Mouse (Mus musculus) limb, embryonic 14.5 days (tissue): ENCODE data around the gene Xylt1. TPM values are rescaled to one million over a fixed set of nuclear protein-coding genes. Genes with fewer than 3 reads are reported as not detected.
A peak's percentile ranks its signal among the peaks of the same experiment; 100 is the strongest.

Experiments
- ATAC-seq: fragments of 200-750 bp; cut with Nextera tagmentation; 2 replicates; pipeline ENCODE4 v1.8.0; 2017; ENCODE audit warnings: low read depth, moderate number of reproducible peaks, moderate TSS enrichment; ENCODE audit not compliant: low FRiP score
- DNase-seq: peaks from one replicate; pipeline ENCODE4 v3.0.0-alpha.2; 2015; ENCODE audit warnings: low spot score
- H3K27ac ChIP-seq: fragments of 300-500 bp; sonication (generic); replicated peaks from 2 replicates; pipeline ENCODE4 v1.5.1; 2014; ENCODE audit warnings: low read depth, mild to moderate bottlenecking, low read length, moderate library complexity, mixed read lengths
- H3K27me3 ChIP-seq: fragments of 300-500 bp; sonication (generic); 2 replicates; pipeline ENCODE4 v1.6.1; 2014; ENCODE audit warnings: low read length, mixed read lengths; ENCODE audit not compliant: control insufficient read depth, insufficient read depth
- H3K36me3 ChIP-seq: fragments of 300-500 bp; sonication (generic); 2 replicates; pipeline ENCODE4 v1.6.1; 2014; ENCODE audit warnings: mild to moderate bottlenecking, low read length, moderate library complexity, mixed read lengths; ENCODE audit not compliant: control insufficient read depth, insufficient read depth
- H3K4me1 ChIP-seq: fragments of 300-500 bp; sonication (generic); 2 replicates; pipeline ENCODE4 v1.6.1; 2014; ENCODE audit warnings: antibody characterized with exemption, low read length, mixed read lengths; ENCODE audit not compliant: control insufficient read depth, insufficient read depth
- H3K4me2 ChIP-seq: fragments of 300-500 bp; sonication (generic); replicated peaks from 2 replicates; pipeline ENCODE4 v1.6.1; 2014; ENCODE audit warnings: low read depth, mild to moderate bottlenecking, low read length, moderate library complexity; ENCODE audit not compliant: severe bottlenecking
- H3K4me3 ChIP-seq: fragments of 300-500 bp; sonication (generic); replicated peaks from 2 replicates; pipeline ENCODE4 v1.5.1; 2014; ENCODE audit warnings: low read length
- H3K9ac ChIP-seq: fragments of 300-500 bp; sonication (generic); 2 replicates; pipeline ENCODE4 v1.6.1; 2014; ENCODE audit warnings: mild to moderate bottlenecking, low read depth, low read length, moderate library complexity; ENCODE audit not compliant: severe bottlenecking
- H3K9me3 ChIP-seq: fragments of 300-500 bp; sonication (generic); 2 replicates; pipeline ENCODE4 v1.6.1; 2016; ENCODE audit warnings: low read length; ENCODE audit not compliant: control insufficient read depth
- POLR2A ChIP-seq: fragments of 200-500 bp; IDR thresholded peaks from 2 replicates; pipeline ENCODE4 v1.8.0; 2012; ENCODE audit warnings: inconsistent platforms, mild to moderate bottlenecking, moderate library complexity, borderline replicate concordance; ENCODE audit not compliant: insufficient read depth, insufficient read length; ENCODE audit errors: extremely low read depth
- WGBS: fragments of 180-500 bp; shearing (Covaris S2); extraction: QIAGEN DNeasy Blood & Tissue Kit; methylation state at CpG from one replicate; pipeline ENCODE4 v1.1.7; 2014; 5-methylcytosine and 5-hydroxymethylcytosine counted together
- polyA plus RNA-seq, 2 experiments: library from polyadenylated mRNA; depleted of rRNA in 1 of 2; stranded (reverse) in 1 of 2; unstranded in 1 of 2; fragments of >200 nt; fragmentation: Nextera tagmentation in 1 of 2; extraction: Ambion mirVana in 1 of 2; gene quantifications; 2 replicates each; pipeline versions ENCODE4 v1.2.1 to v1.2.3; 2012 to 2014

The Xylt1 gene
- polyA plus RNA-seq, 2 experiments = 4.2 to 9.9 TPM

DNA sequence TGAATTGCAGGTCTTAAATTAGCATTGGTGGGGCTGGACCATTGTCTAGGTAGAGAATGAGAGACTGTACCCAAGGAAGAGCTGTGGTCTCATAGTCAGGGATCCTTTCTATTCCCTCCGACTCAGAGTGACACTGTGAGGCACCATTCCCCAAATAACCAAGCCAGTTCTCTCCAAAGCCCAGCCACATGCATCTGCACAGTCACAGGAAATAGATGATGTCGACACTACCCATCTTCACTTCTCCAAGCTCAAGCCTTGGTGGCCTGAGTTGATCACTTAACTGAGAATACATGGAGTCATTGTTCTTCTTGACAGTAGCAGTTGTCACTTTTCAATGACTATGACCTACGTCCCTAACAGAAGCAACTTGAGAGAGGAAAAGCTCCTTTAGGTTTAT lies 100.6 kb downstream of the Xylt1 start:
- TF ChIP-seq POLR2A = no peak
- WGBS = 91% methylated on average over 3 of the region's 3 CpGs
- H3K27me3 ChIP-seq = no peaks in the 10 kb centered on the region
- H3K9ac ChIP-seq = no peak overlapping the region
- no peaks in the 10 kb centered on the region for H3K9me3 ChIP-seq
- H3K4me1 ChIP-seq = peaks cover under 1% of the 10 kb centered on the region; the same call in 1 of the 2 replicates
- ATAC-seq (no peak), DNase-seq (no peak)
- no peak overlapping the region for H3K27ac ChIP-seq
- no peak overlapping the region for H3K4me3 ChIP-seq
- H3K4me2 ChIP-seq = no peak overlapping the region
- no peaks in the 10 kb centered on the region for H3K36me3 ChIP-seq

DNA sequence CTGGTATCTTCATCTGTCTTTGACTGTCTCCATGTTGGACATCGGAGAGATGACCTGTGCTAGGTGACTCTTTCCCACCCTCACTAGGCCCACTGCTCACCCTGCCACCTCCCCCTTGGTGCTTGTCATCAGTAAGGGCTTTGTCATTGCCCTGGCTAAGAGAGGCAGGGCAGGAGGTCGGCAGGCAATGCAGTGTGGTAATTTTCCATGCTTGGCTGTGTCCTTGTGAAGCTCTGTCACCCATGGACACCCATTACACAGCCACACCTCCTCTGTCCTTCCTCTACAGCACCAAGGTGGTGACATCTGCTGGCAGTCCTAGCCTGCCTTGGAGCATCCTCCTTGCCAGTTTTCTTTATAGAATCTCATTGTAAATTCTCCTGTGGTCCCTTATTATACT lies 101.9 kb downstream of the Xylt1 start:
- H3K4me3 ChIP-seq = no peak overlapping the region
- H3K4me1 ChIP-seq = peaks cover 3% of the 10 kb centered on the region; the same call in 1 of the 2 replicates
- WGBS = 94% methylated on average over 2 of the region's 2 CpGs
- H3K27ac ChIP-seq = no peak overlapping the region
- H3K9me3 ChIP-seq = no peaks in the 10 kb centered on the region
- H3K9ac ChIP-seq = no peak overlapping the region
- no peak overlapping the region for H3K4me2 ChIP-seq
- no peak for TF ChIP-seq POLR2A
- no peak for DNase-seq
- no peaks in the 10 kb centered on the region for H3K36me3 ChIP-seq
- no peak for ATAC-seq
- no peaks in the 10 kb centered on the region for H3K27me3 ChIP-seq

- no peak for DNase-seq
- H3K9ac ChIP-seq = no peak overlapping the region
- no peak overlapping the region for H3K27ac ChIP-seq
- no peak overlapping the region for H3K4me2 ChIP-seq
- no peaks in the 10 kb centered on the region for H3K36me3 ChIP-seq
- no peaks in the 10 kb centered on the region for H3K27me3 ChIP-seq
- H3K9me3 ChIP-seq = no peaks in the 10 kb centered on the region
- peaks cover 3% of the 10 kb centered on the region; the same call in 1 of the 2 replicates for H3K4me1 ChIP-seq
- no peak for TF ChIP-seq POLR2A
- ATAC-seq = no peak
- 85% methylated on average over 2 of the region's 2 CpGs for WGBS
- H3K4me3 ChIP-seq = no peak overlapping the region
Observed at GRCm38 (mm10) chr7:117484589-117484988, 103.8 kb downstream of the Xylt1 start.

GRCm38 (mm10) chr7:117484989-117485536 lies 104.3 kb downstream of the Xylt1 start:
- no peak for DNase-seq
- no peak for TF ChIP-seq POLR2A
- no peaks in the 10 kb centered on the region for H3K36me3 ChIP-seq
- peak; percentile 65 for ATAC-seq
- no peaks in the 10 kb centered on the region for H3K27me3 ChIP-seq
- WGBS = 85% methylated on average over 7 of the region's 7 CpGs
- H3K4me2 ChIP-seq = no peak overlapping the region
- H3K4me3 ChIP-seq = no peak overlapping the region
- H3K27ac ChIP-seq = no peak overlapping the region
- no peak overlapping the region for H3K9ac ChIP-seq
- no peaks in the 10 kb centered on the region for H3K9me3 ChIP-seq
- H3K4me1 ChIP-seq = peaks cover 3% of the 10 kb centered on the region; the same call in 1 of the 2 replicates

- ATAC-seq (no peak), DNase-seq (no peak)
- H3K4me1 ChIP-seq = peaks cover 3% of the 10 kb centered on the region; the same call in 1 of the 2 replicates
- no peaks in the 10 kb centered on the region for H3K27me3 ChIP-seq
- 55% methylated on average over 7 of the region's 7 CpGs for WGBS
- no peaks in the 10 kb centered on the region for H3K36me3 ChIP-seq
- TF ChIP-seq POLR2A = no peak
- no peaks in the 10 kb centered on the region for H3K9me3 ChIP-seq
- H3K4me3 ChIP-seq = no peak overlapping the region
- no peak overlapping the region for H3K27ac ChIP-seq
- H3K9ac ChIP-seq = no peak overlapping the region
- H3K4me2 ChIP-seq = no peak overlapping the region
Observed at GRCm38 (mm10) chr7:117486425-117487172, 105.8 kb downstream of the Xylt1 start.
